Mouse (Mus musculus) heart, postnatal 0 days (tissue): Measurements from ENCODE around the gene Zmpste24.

Experiments
- CTCF ChIP-seq: IDR thresholded peaks from 2 replicates; pipeline ENCODE4 v1.5.1; 2016; ENCODE audit warnings: antibody characterized with exemption, control low read depth, low read depth
- EP300 ChIP-seq: IDR thresholded peaks from 2 replicates; pipeline ENCODE4 v1.6.1; 2016; ENCODE audit warnings: antibody characterized with exemption, low read depth

DNA sequence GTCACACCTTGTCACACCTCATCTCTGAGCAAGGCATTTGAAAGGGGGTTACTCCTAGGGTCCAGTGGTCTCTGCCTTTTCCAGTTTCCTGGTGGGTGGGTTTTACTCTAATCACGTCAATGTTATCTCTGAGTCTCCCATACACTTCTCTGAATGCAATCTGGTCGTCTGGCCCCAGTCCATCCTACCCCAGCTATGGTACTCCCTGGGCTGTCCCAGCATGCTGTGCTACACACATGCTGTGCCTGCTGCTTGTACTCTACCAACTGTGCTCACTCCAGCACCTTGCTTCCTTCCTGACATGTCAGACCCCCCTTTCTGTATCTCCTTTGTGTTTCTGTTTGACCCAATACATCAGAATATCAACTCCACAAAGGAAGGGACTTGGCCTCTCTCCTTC lies 41.0 kb downstream of the Zmpste24 start:
- TF ChIP-seq EP300 (no peak), CTCF (no peak)
